Mouse (Mus musculus): ENCODE results near the gene Gm10295. TPM values are rescaled to one million over a fixed set of nuclear protein-coding genes. Genes with fewer than 3 reads are reported as not detected.

The Gm10295 gene
- polyA plus RNA-seq, 1 experiment: not detected

- Histone ChIP-seq H3K4me1 (peaks cover 6% of the 10 kb centered on the region), H3K27me3 (replicated peaks) (peaks cover 3% of the 10 kb centered on the region), H3K9me3 (no peaks in the 10 kb centered on the region), H3K4me3 (replicated peaks) (no peak overlapping the region), H3K36me3 (replicated peaks; ENCODE audit: low read length) (no peaks in the 10 kb centered on the region)
- TF ChIP-seq FLI1 (IDR thresholded peaks at IDR 0.05; ENCODE audit: low read length) (no peak), GATA1 (IDR thresholded peaks at IDR 0.05; ENCODE audit: borderline replicate concordance, low read length) (no peak)
Measured at GRCm38 (mm10) chr7:71368543-71369181, 17.4 kb upstream of the Gm10295 start.

GRCm38 (mm10) chr7:71355596-71355995, 4.3 kb upstream of the Gm10295 start:
- no peak overlapping the region for H3K4me3 ChIP-seq (replicated peaks)
- peaks cover 3% of the 10 kb centered on the region; the same call in 1 of the 2 replicates for H3K9me3 ChIP-seq
- peaks cover 14% of the 10 kb centered on the region for H3K27me3 ChIP-seq (replicated peaks)
- peaks cover 6% of the 10 kb centered on the region for H3K4me1 ChIP-seq
- no peak for TF ChIP-seq FLI1 (IDR thresholded peaks at IDR 0.05; ENCODE audit: low read length)
- no peak for TF ChIP-seq GATA1 (IDR thresholded peaks at IDR 0.05; ENCODE audit: borderline replicate concordance, low read length)
- H3K36me3 ChIP-seq (replicated peaks; ENCODE audit: low read length): no peaks in the 10 kb centered on the region

GRCm38 (mm10) chr7:71348922-71349321, 2.4 kb downstream of the Gm10295 start:
- Histone ChIP-seq H3K9me3 (peaks cover 3% of the 10 kb centered on the region; the same call in 1 of the 2 replicates), H3K4me3 (replicated peaks) (no peak overlapping the region), H3K4me1 (peaks cover 10% of the 10 kb centered on the region), H3K36me3 (replicated peaks; ENCODE audit: low read length) (no peaks in the 10 kb centered on the region), H3K27me3 (replicated peaks) (peaks cover 14% of the 10 kb centered on the region)
- no peak for TF ChIP-seq FLI1 (IDR thresholded peaks at IDR 0.05; ENCODE audit: low read length)
- TF ChIP-seq GATA1 (IDR thresholded peaks at IDR 0.05; ENCODE audit: borderline replicate concordance, low read length): no peak

- peaks cover 10% of the 10 kb centered on the region for H3K9me3 ChIP-seq
- no peaks in the 10 kb centered on the region for H3K36me3 ChIP-seq (replicated peaks; ENCODE audit: low read length)
- H3K27me3 ChIP-seq (replicated peaks): peaks cover 5% of the 10 kb centered on the region
- H3K4me1 ChIP-seq: no peaks in the 10 kb centered on the region
- no peak overlapping the region for H3K4me3 ChIP-seq (replicated peaks)
- TF ChIP-seq FLI1 (IDR thresholded peaks at IDR 0.05; ENCODE audit: low read length) (no peak), GATA1 (IDR thresholded peaks at IDR 0.05; ENCODE audit: borderline replicate concordance, low read length) (no peak)
Measured at GRCm38 (mm10) chr7:71324919-71325583, 26.2 kb downstream of the Gm10295 start.

GRCm38 (mm10) chr7:71313148-71313765, 38.0 kb downstream of the Gm10295 start:
- TF ChIP-seq GATA1 (IDR thresholded peaks at IDR 0.05; ENCODE audit: borderline replicate concordance, low read length) (no peak), FLI1 (IDR thresholded peaks at IDR 0.05; ENCODE audit: low read length) (no peak)
- H3K4me3 ChIP-seq (replicated peaks): no peak overlapping the region
- no peaks in the 10 kb centered on the region for H3K9me3 ChIP-seq
- no peaks in the 10 kb centered on the region for H3K36me3 ChIP-seq (replicated peaks; ENCODE audit: low read length)
- no peaks in the 10 kb centered on the region for H3K27me3 ChIP-seq (replicated peaks)
- peaks cover 28% of the 10 kb centered on the region for H3K4me1 ChIP-seq

- no peaks in the 10 kb centered on the region for H3K27me3 ChIP-seq (replicated peaks)
- peaks cover 28% of the 10 kb centered on the region for H3K4me1 ChIP-seq
- no peaks in the 10 kb centered on the region for H3K9me3 ChIP-seq
- no peaks in the 10 kb centered on the region for H3K36me3 ChIP-seq (replicated peaks; ENCODE audit: low read length)
- H3K4me3 ChIP-seq (replicated peaks): no peak overlapping the region
- TF ChIP-seq FLI1 (IDR thresholded peaks at IDR 0.05; ENCODE audit: low read length) (no peak), GATA1 (IDR thresholded peaks at IDR 0.05; ENCODE audit: borderline replicate concordance, low read length) (no peak)
Measured at GRCm38 (mm10) chr7:71312375-71312774, 38.9 kb downstream of the Gm10295 start.

GRCm38 (mm10) chr7:71311411-71311810, 39.9 kb downstream of the Gm10295 start:
- TF ChIP-seq FLI1 (IDR thresholded peaks at IDR 0.05; ENCODE audit: low read length) (no peak), GATA1 (IDR thresholded peaks at IDR 0.05; ENCODE audit: borderline replicate concordance, low read length) (no peak)
- no peaks in the 10 kb centered on the region for H3K27me3 ChIP-seq (replicated peaks)
- H3K36me3 ChIP-seq (replicated peaks; ENCODE audit: low read length): no peaks in the 10 kb centered on the region
- H3K4me1 ChIP-seq: peaks cover 25% of the 10 kb centered on the region
- H3K4me3 ChIP-seq (replicated peaks): no peak overlapping the region
- no peaks in the 10 kb centered on the region for H3K9me3 ChIP-seq

GRCm38 (mm10) chr7:71308051-71308450, 43.2 kb downstream of the Gm10295 start:
- Histone ChIP-seq H3K4me1 (peaks cover 21% of the 10 kb centered on the region), H3K4me3 (replicated peaks) (no peak overlapping the region)
- TF ChIP-seq FLI1 (IDR thresholded peaks at IDR 0.05; ENCODE audit: low read length) (no peak), GATA1 (IDR thresholded peaks at IDR 0.05; ENCODE audit: borderline replicate concordance, low read length) (no peak)

GRCm38 (mm10) chr7:71302714-71303113, 48.6 kb downstream of the Gm10295 start:
- peaks cover 20% of the 10 kb centered on the region for H3K4me1 ChIP-seq
- TF ChIP-seq GATA1 (IDR thresholded peaks at IDR 0.05; ENCODE audit: borderline replicate concordance, low read length) (no peak), FLI1 (IDR thresholded peaks at IDR 0.05; ENCODE audit: low read length) (no peak)
- H3K4me3 ChIP-seq (replicated peaks): peak overlapping the region; percentile 78
- H3K36me3 ChIP-seq (replicated peaks; ENCODE audit: low read length): no peaks in the 10 kb centered on the region
- H3K9me3 ChIP-seq: no peaks in the 10 kb centered on the region
- no peaks in the 10 kb centered on the region for H3K27me3 ChIP-seq (replicated peaks)

More at GRCm38 (mm10) chr7:71308051-71308450, 43.2 kb downstream of the Gm10295 start:
- H3K9me3 ChIP-seq: no peaks in the 10 kb centered on the region
- no peaks in the 10 kb centered on the region for H3K27me3 ChIP-seq (replicated peaks)
- H3K36me3 ChIP-seq (replicated peaks; ENCODE audit: low read length): no peaks in the 10 kb centered on the region

Measured in megakaryocyte, embryonic 14.5 days (primary cell).